Mouse (Mus musculus): ENCODE data around the gene Mad2l1.

Mad2l1 gene

DNA sequence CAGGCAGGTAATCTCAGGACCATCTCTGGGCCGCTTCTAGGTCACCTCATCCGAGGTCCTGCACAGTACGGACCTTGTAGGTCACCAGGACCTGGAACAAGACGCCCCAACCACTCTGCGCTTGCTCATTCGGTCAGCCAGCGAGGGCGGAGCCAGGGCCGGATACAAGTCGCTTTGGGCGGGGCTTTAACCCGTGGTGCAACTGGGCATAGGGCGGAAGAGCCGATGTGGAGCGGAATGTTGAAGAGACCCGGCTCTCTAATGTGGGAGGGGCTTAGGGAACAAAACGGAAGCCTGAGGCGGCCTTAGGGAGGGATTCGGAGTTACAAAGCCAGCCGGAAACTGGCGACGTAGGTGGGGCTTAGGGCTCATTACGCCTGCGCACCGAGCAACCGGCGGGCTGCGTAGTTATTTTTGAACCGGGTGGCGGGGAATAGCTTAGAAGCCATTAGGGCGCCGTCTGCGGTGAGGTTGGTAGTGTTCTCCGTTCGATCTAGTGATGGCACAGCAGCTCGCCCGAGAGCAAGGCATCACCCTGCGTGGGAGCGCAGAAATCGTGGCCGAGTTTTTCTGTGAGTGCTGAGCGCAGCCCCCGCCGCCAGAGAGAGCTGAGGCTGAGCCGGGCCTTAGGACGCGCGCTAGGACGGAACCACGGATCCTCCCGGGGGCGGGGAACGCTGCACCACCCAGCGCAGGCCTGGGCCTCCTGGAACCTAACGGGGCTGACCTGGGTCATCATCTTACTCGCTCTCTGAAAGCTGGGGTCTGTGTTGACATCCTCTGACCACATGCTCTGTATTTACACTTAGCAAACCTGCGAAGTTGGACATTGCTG lies at the start of gene Mad2l1:
TSS of gene Mad2l1 (plus strand) at position 363 of the 835 bp plus-strand sequence.
- peak; percentile 94 to 99 for DNase-seq (ENCODE audit: low spot score in 2 of 2)

DNA sequence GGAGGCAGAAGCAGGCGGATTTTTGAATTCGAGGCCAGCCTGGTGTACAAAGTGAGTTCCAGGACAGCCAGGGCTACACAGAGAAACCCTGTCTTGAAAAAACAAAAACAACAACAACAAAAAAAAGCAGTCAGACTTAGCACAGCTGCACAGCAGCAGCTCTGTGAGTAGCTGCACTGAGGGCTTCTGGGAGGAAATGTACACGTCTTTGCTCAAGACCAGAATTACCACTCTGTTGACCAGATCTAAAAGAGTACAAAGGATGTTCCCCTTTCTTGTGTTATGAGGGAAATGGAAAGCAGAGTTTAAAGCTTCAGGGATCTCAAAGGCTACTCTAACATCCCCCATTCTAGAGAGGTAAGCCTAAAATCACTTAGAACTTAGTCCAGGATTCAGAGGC lies 41.5 kb upstream of the Mad2l1 start:
- no peak for DNase-seq (ENCODE audit: low spot score in 2 of 2)

DNA sequence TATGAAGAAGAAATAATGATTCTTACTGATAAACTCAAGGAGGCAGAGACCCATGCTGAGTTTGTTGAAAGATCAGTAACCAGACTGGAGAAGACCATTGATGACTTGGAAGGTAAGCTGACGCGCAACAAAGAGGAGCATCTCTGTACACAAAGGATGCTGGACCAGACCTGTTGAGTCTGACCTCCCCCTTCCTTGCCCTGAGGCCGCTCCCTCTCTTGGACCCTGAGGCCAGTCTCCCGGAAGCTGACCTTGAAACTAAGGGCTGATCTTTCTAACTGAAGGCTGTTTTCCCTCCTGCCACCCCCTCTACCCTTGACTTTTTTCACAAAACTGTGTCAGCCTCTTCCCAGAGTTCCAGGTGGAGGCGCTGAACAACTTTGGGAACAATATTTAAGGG lies 18.8 kb upstream of the Mad2l1 start:
- no peak for DNase-seq (ENCODE audit: low spot score in 2 of 2)

DNA sequence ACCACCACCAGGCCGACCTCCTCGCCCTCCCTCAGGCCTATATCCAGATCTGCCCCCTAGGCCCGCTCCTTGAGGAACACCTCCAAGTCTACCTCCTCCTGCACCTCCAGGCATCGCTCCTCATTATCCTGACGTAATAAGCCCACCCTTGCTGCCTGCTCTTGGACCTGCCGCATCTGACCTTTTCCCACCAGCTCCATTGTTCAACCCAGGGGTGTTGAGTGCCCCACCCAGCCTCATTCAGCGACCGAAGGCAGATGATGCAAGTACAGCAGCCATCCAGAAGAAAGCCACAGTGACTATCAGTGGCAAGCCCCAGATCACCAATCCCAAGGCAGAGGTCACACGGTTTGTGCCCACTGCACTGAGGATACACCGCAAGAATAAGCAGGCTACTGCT lies 6.8 kb upstream of the Mad2l1 start:
- no peak for DNase-seq (ENCODE audit: low spot score in 2 of 2)

DNA sequence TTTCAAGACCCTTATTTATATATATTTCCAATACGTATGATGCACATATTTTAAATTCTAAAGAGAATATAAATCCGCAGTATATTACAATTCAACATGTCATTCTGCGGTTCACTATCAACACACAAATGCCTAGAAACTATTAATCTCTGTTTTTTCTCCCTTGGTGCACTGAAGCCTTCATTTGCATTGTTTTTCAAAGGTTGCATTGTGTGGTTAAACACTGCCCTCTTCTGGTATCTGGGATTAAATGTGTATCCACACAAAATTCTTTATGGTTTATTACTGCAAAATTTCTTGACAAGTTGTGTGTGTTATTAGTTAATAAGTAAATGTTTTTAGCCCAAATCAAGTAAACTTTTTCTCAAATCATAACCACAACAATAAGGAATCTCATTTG lies 1.9 kb upstream of the Mad2l1 start:
- DNase-seq (ENCODE audit: low spot score in 2 of 2), result no peak

DNA sequence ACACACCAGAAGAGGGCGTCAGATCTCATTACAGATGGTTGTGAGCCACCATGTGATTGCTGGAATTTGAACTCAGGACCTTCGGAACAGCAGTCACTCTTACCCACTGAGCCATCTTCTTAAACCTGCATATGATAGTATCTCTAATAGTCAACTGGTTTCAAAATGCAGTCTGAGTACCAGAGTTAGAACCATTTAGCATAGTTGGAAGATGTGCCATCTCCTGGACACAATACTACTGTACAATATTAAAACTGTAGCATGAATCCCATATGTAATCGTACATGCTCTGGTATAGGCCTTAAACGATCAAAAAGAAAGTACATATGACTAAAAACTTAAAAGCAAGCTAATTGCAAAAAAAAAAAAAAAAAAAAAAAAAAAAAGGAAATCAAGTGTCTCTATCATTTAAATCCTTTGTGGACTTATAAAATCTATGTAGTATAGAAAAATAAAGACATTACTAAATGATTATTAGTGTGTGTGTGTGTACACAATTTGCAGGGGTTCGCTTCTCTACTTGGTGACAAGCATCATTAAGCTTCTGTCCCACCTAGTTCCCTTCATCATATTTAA lies 736 bp upstream of the Mad2l1 start:
- DNase-seq (ENCODE audit: low spot score in 2 of 2), result no peak

DNA sequence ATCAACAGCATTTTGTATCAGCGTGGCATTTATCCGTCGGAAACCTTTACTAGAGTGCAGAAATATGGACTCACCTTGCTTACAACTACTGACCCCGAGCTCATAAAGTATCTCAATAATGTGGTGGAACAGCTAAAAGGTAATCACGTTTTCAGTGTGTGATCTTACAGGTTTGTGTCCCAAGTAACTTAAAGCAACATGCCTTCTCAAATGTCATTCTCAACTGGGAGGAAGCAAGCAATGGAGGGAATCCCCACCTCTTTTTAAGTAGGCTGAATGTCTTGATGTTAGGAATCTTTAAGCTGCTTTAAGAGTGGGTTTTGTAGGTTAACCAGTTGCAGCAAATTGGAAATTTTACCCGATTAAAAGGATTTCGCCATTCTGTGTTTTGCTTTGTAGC lies 776 bp downstream of the Mad2l1 start:
- no peak for DNase-seq (ENCODE audit: low spot score in 2 of 2)

DNA sequence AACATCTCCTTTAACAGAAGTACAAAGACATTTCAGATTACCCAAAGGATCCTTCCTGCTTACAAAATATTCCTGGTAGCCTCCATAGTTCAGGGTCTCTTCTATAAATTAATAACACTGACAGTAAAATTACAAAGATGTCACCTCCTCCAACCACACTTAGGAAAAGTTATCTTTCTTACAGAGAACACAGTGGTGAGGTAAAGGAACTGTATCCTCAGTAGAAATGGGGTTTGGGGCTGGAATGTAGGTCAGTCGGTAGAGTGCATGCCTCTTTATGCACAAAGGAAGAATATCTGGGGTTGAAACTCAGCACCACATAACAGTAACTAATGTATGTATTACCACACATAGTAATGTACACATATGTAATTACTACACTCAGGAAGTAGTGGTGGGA lies 24.8 kb downstream of the Mad2l1 start, which contains the start of gene Vmn1r32:
TSS of gene Vmn1r32 (minus strand) at position 101 of the 400 bp plus-strand sequence.
- DNase-seq (ENCODE audit: low spot score in 2 of 2), result no peak

DNA sequence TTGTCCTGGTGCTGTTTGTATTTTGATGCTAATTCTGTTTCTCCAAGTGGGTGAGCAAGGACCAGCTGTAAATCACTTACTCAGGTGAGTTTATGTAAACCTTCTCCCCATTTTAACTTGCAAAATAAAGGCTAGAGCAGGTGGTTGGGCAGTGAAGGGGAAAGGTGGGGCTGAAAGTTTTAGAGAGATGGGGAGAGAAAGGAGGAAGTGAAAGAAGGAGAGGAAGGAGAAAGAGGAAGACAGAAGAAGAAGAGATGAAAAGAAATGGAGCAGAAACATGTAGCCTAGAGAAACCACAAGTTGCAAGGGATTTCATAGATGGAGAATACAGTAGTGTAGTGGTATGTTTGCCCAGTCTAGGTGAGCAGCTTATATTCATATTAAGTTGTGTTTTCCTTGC lies 60.6 kb downstream of the Mad2l1 start:
- no peak for DNase-seq (ENCODE audit: low spot score in 2 of 2)

All from spleen, postnatal 10 days (tissue).